Mouse (Mus musculus) hindbrain, embryonic 16.5 days (tissue): ENCODE results near the gene Elmsan1. TPM values are rescaled to one million over a fixed set of nuclear protein-coding genes. Genes with fewer than 3 reads are reported as not detected.

Source experiments
- ATAC-seq: fragments of 200-750 bp; cut with Nextera tagmentation; 2 replicates; pipeline ENCODE4 v1.8.0; 2017; ENCODE audit warnings: moderate TSS enrichment, moderate library complexity
- H3K27ac ChIP-seq: fragments of 300-500 bp; sonication (generic); 2 replicates; pipeline ENCODE4 v1.5.1; 2014; ENCODE audit warnings: low read depth, mild to moderate bottlenecking, control low read depth, low read length, moderate library complexity
- H3K27me3 ChIP-seq: fragments of 300-500 bp; sonication (generic); replicated peaks from 2 replicates; pipeline ENCODE4 v1.6.1; 2014; ENCODE audit warnings: low read length; ENCODE audit not compliant: control insufficient read depth, insufficient read depth
- H3K36me3 ChIP-seq: fragments of 300-500 bp; sonication (generic); 2 replicates; pipeline ENCODE4 v1.6.1; 2014; ENCODE audit warnings: mild to moderate bottlenecking, low read length, moderate library complexity, mixed read lengths; ENCODE audit not compliant: control insufficient read depth, insufficient read depth
- H3K4me1 ChIP-seq: fragments of 300-500 bp; sonication (generic); 2 replicates; pipeline ENCODE4 v1.6.1; 2014; ENCODE audit warnings: low read depth, low read length; ENCODE audit not compliant: control insufficient read depth, insufficient read depth
- H3K4me2 ChIP-seq: fragments of 300-500 bp; sonication (generic); 2 replicates; pipeline ENCODE4 v1.6.1; 2014; ENCODE audit warnings: mild to moderate bottlenecking, low read length, control low read depth, moderate library complexity
- H3K4me3 ChIP-seq: fragments of 300-500 bp; sonication (generic); 2 replicates; pipeline ENCODE4 v1.5.1; 2014; ENCODE audit warnings: mild to moderate bottlenecking, low read length, control low read depth, moderate library complexity
- H3K9ac ChIP-seq: fragments of 300-500 bp; sonication (generic); 2 replicates; pipeline ENCODE4 v1.6.1; 2014; ENCODE audit warnings: low read depth, mild to moderate bottlenecking, control low read depth, low read length, moderate library complexity
- H3K9me3 ChIP-seq: fragments of 300-500 bp; sonication (generic); 2 replicates; pipeline ENCODE4 v1.6.1; 2014; ENCODE audit warnings: mild to moderate bottlenecking, low read length, moderate library complexity; ENCODE audit not compliant: control insufficient read depth
- WGBS: fragments of 180-500 bp; shearing (Covaris S2); extraction: QIAGEN DNeasy Blood & Tissue Kit; methylation state at CpG from one replicate; pipeline ENCODE4 v1.1.7; 2014; 5-methylcytosine and 5-hydroxymethylcytosine counted together
- polyA plus RNA-seq: library from polyadenylated mRNA; unstranded; fragments of >200 nt; fragmentation: Nextera tagmentation; extraction: Ambion mirVana; gene quantifications from 2 replicates; pipeline ENCODE4 v1.2.1, GENCODE M21; 2015

Gene Elmsan1
- polyA plus RNA-seq, 1 experiment from 2014 or later, result 3.1 TPM

DNA sequence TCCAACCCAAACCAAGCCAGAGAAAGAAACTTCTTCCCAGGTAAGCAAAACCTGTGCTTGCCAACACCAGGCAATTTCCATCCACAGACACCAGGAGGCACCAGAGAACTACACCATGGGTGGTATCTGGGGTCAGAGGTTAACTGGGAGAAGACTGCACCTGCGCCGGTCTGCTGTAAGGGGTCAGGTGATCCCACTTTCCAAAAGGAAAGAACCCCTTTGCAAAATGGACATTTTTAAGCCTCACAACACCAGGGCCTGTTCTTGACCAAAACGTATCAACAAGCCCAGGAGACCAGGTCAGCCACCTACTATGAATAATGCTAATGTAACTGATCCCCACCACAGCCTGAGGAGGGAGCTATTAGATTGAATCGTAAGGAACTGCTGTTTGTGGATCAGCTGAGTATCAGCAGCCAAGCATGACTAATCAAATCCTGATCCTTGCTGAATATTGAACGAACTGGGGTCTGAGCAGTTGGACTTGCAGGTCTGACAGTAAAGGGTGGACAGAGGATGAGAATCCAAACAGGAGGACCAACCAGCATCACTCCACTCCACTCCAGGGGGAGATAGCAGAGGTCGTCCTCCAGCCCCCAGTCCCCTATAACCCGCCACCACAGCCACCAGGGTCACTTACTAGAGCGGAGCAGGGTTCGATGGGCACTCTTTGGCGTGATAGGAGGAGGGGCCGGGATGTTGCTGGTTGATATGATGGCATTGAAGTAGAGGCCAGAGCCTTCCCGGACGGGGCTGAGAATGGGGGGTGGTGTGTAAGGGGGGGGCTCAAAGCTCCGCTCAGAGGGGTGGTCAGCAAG is 56.9 kb downstream of the Elmsan1 start:
- 75% methylated on average over 14 of the region's 14 CpGs for WGBS
- Histone ChIP-seq H3K4me1 (no peaks in the 10 kb centered on the region), H3K4me3 (no peak overlapping the region), H3K9me3 (no peaks in the 10 kb centered on the region), H3K27me3 (no peaks in the 10 kb centered on the region), H3K4me2 (no peak overlapping the region), H3K36me3 (peaks cover 9% of the 10 kb centered on the region), H3K27ac (no peak overlapping the region), H3K9ac (no peak overlapping the region)
- ATAC-seq, result no peak

- Histone ChIP-seq H3K4me2 (no peak overlapping the region), H3K36me3 (peaks cover 14% of the 10 kb centered on the region), H3K4me1 (no peaks in the 10 kb centered on the region), H3K27ac (no peak overlapping the region), H3K9ac (no peak overlapping the region), H3K27me3 (no peaks in the 10 kb centered on the region), H3K9me3 (no peaks in the 10 kb centered on the region), H3K4me3 (no peak overlapping the region)
- no peak for ATAC-seq
- 84% methylated on average over 8 of the region's 8 CpGs for WGBS
These were observed 57.6 kb downstream of the Elmsan1 start for GRCm38 (mm10) chr12:84161116-84161515.

DNA sequence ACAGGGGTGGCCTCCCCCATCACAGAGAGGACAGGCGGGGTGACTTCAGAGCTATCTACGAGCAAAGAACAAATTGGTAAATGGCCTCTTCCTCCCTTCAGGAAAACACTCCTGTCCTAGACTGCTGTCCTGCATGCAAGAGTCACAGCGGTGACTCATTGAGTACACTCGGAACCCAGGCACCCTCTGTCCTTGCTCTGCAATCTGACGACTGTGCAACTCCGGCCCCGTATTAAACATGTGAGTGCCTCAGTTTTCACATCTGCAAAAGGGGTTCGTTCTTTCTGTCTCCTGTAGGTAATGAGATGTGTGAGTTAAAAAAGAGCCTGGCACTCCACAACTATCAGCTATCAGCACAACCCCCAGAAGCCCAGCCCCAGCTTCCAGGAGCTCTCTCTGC is 58.2 kb downstream of the Elmsan1 start:
- Histone ChIP-seq H3K4me3 (no peak overlapping the region), H3K9me3 (no peaks in the 10 kb centered on the region), H3K36me3 (peaks cover 16% of the 10 kb centered on the region), H3K27ac (no peak overlapping the region), H3K27me3 (no peaks in the 10 kb centered on the region), H3K9ac (no peak overlapping the region), H3K4me1 (no peaks in the 10 kb centered on the region), H3K4me2 (no peak overlapping the region)
- WGBS, result 97% methylated on average over 8 of the region's 8 CpGs
- ATAC-seq, result no peak

DNA sequence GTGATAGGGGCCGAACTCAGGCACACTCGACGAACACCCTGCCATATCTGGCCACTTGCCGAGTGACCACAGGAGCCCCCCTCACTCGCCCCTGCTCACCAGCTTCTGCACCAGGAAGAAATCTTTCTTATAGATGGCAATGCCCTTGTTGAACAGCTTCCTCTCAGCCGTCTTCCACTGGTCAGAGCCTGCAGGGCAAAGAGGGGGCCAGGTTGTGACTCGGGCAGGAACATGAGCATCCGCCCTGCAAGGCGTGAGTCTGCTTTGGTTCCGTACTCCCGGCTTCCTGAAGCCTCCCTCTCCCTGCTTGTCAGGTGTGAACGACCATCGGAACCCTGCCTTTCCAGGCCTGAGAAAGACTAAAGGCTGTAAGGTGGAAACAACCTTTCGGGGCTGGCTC is 60.5 kb downstream of the Elmsan1 start:
- Histone ChIP-seq H3K4me2 (no peak overlapping the region), H3K9ac (no peak overlapping the region), H3K4me1 (no peaks in the 10 kb centered on the region; the same call in 1 of the 2 replicates), H3K27ac (no peak overlapping the region), H3K36me3 (peaks cover 18% of the 10 kb centered on the region), H3K4me3 (no peak overlapping the region), H3K9me3 (no peaks in the 10 kb centered on the region), H3K27me3 (no peaks in the 10 kb centered on the region)
- ATAC-seq, result no peak
- 92% methylated on average over 14 of the region's 14 CpGs for WGBS

GRCm38 (mm10) chr12:84156210-84156609 is 62.5 kb downstream of the Elmsan1 start:
- no peak overlapping the region for H3K9ac ChIP-seq
- peaks cover 18% of the 10 kb centered on the region for H3K36me3 ChIP-seq
- ATAC-seq, result no peak
- H3K4me3 ChIP-seq, result no peak overlapping the region
- 91% methylated on average over 18 of the region's 18 CpGs for WGBS
- H3K4me1 ChIP-seq, result no peaks in the 10 kb centered on the region; the same call in 1 of the 2 replicates
- H3K27me3 ChIP-seq, result no peaks in the 10 kb centered on the region
- H3K27ac ChIP-seq, result no peak overlapping the region
- H3K9me3 ChIP-seq, result no peaks in the 10 kb centered on the region
- H3K4me2 ChIP-seq, result no peak overlapping the region

- H3K4me1 ChIP-seq, result no peaks in the 10 kb centered on the region; the same call in 1 of the 2 replicates
- no peak overlapping the region for H3K4me3 ChIP-seq
- H3K27me3 ChIP-seq, result no peaks in the 10 kb centered on the region
- no peaks in the 10 kb centered on the region for H3K9me3 ChIP-seq
- no peak overlapping the region for H3K27ac ChIP-seq
- ATAC-seq, result no peak
- peaks cover 18% of the 10 kb centered on the region for H3K36me3 ChIP-seq
- H3K4me2 ChIP-seq, result no peak overlapping the region
- 75% methylated on average over 2 of the region's 2 CpGs for WGBS
- no peak overlapping the region for H3K9ac ChIP-seq
These were observed 63.2 kb downstream of the Elmsan1 start for GRCm38 (mm10) chr12:84155523-84155871.

DNA sequence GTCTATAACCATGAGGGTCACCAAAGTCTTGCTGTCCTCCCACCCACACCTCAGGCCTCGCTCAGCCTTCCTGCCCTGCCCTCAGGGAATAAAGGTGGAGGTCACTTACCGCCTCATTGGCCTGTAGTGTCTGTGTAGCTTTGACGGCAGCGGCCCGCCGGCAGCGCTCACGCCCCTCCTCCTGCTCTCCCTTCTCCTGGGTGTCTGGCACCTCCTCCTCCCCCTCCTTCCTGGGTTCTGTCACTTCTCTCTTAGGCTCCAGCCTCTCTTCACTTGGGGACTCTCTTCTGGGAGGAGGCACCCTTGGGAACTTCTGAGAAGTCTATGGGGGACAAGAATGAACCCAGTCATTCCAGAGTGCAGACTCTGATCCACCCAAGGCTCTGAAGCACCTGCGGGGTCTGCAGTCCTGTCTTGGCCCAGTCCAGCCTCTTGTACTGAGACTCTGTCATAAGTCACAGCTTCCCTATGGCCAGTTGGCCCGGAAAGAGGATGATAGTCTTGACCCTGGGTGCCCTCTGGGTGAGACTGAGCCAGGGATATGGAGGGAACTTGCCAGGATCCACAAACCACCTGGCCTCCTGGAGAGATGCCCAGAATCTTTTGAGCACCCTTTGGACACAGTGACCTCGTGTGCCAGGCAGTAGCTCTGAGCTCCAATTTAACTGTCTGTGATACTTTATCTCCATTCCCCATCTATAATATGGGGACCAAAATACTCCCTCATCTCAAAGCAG is 63.7 kb downstream of the Elmsan1 start:
- Histone ChIP-seq H3K27ac (no peak overlapping the region), H3K4me3 (no peak overlapping the region), H3K4me1 (no peaks in the 10 kb centered on the region; the same call in 1 of the 2 replicates), H3K27me3 (no peaks in the 10 kb centered on the region), H3K36me3 (peaks cover 18% of the 10 kb centered on the region), H3K9ac (no peak overlapping the region), H3K9me3 (no peaks in the 10 kb centered on the region), H3K4me2 (no peak overlapping the region)
- 74% methylated on average over 11 of the region's 11 CpGs for WGBS
- peak; percentile 45; the same call in 1 of the 2 replicates for ATAC-seq

GRCm38 (mm10) chr12:84153414-84153813 is 65.3 kb downstream of the Elmsan1 start:
- Histone ChIP-seq H3K36me3 (peaks cover 9% of the 10 kb centered on the region), H3K4me2 (no peak overlapping the region), H3K27ac (no peak overlapping the region), H3K4me1 (peaks cover 4% of the 10 kb centered on the region), H3K9me3 (no peaks in the 10 kb centered on the region), H3K9ac (no peak overlapping the region), H3K4me3 (no peak overlapping the region), H3K27me3 (no peaks in the 10 kb centered on the region)
- 84% methylated on average over 6 of the region's 6 CpGs for WGBS
- ATAC-seq, result no peak

- H3K36me3 ChIP-seq, result peaks cover 9% of the 10 kb centered on the region
- H3K9me3 ChIP-seq, result no peaks in the 10 kb centered on the region
- no peak overlapping the region for H3K4me3 ChIP-seq
- peaks cover 4% of the 10 kb centered on the region for H3K4me1 ChIP-seq
- H3K27me3 ChIP-seq, result no peaks in the 10 kb centered on the region
- ATAC-seq, result no peak
- no peak overlapping the region for H3K4me2 ChIP-seq
- no peak overlapping the region for H3K27ac ChIP-seq
- H3K9ac ChIP-seq, result no peak overlapping the region
- WGBS, result 73% methylated on average over 32 of the region's 32 CpGs
These were observed 66.1 kb downstream of the Elmsan1 start for GRCm38 (mm10) chr12:84152352-84153190.
